Mouse (Mus musculus) NIH3T3 (cell line): ENCODE measurements at regions not wholly inside any gene's neighbourhood (a gene's known extent, or its start where the extent isn't known, plus 50 kb on each side); places are given as distances from the start of the nearest gene placed in this dataset.
A peak's percentile ranks its signal among the peaks of the same experiment; 100 is the strongest.

Experiments used
- DNase-seq: peaks from one replicate; pipeline ENCODE4 v3.0.0-alpha.2; 2012; ENCODE audit warnings: low read depth

- DNase-seq = no peak
Measured at GRCm38 (mm10) chr7:71488016-71488650, 136.8 kb upstream of the Gm10295 start.

GRCm38 (mm10) chr7:71475383-71475782, 124.1 kb upstream of the Gm10295 start:
- DNase-seq = peak; percentile 73

GRCm38 (mm10) chr7:71472384-71473141, 121.3 kb upstream of the Gm10295 start:
- DNase-seq = no peak

GRCm38 (mm10) chr7:71471658-71472383, 120.5 kb upstream of the Gm10295 start:
- DNase-seq = no peak

- no peak for DNase-seq
Measured at GRCm38 (mm10) chr7:71471319-71471657, 120.0 kb upstream of the Gm10295 start.

- no peak for DNase-seq
Measured at GRCm38 (mm10) chr7:71470418-71470817, 119.1 kb upstream of the Gm10295 start.

- no peak for DNase-seq
Measured at GRCm38 (mm10) chr7:71469951-71470350, 118.7 kb upstream of the Gm10295 start.

GRCm38 (mm10) chr7:71467436-71468127, 116.3 kb upstream of the Gm10295 start:
- DNase-seq = peak; percentile 24

- DNase-seq = no peak
Measured at GRCm38 (mm10) chr7:71464127-71464526, 112.8 kb upstream of the Gm10295 start.

GRCm38 (mm10) chr7:71463565-71463964, 112.3 kb upstream of the Gm10295 start:
- DNase-seq = no peak

GRCm38 (mm10) chr7:71459805-71460204, 108.5 kb upstream of the Gm10295 start:
- no peak for DNase-seq

- DNase-seq = no peak
Measured at GRCm38 (mm10) chr7:71458104-71458754, 106.9 kb upstream of the Gm10295 start.

- DNase-seq = no peak
Measured at GRCm38 (mm10) chr7:71457409-71458103, 106.3 kb upstream of the Gm10295 start.

GRCm38 (mm10) chr7:71456421-71456820, 105.1 kb upstream of the Gm10295 start:
- DNase-seq = no peak

GRCm38 (mm10) chr7:71440330-71441240, 89.3 kb upstream of the Gm10295 start:
- peak; percentile 4 for DNase-seq

- DNase-seq = no peak
Measured at GRCm38 (mm10) chr7:71425982-71426381, 74.7 kb upstream of the Gm10295 start.

- DNase-seq = no peak
Measured at GRCm38 (mm10) chr7:71419261-71419660, 68.0 kb upstream of the Gm10295 start.

- no peak for DNase-seq
Measured at GRCm38 (mm10) chr7:71418856-71419255, 67.6 kb upstream of the Gm10295 start.

GRCm38 (mm10) chr7:71414756-71415155, 63.5 kb upstream of the Gm10295 start:
- DNase-seq = no peak

- no peak for DNase-seq
Measured at GRCm38 (mm10) chr7:71413121-71413520, 61.8 kb upstream of the Gm10295 start.
